Comparison of ENCODE assay signal across 31 mouse cellular contexts in genomic region chr10:108417448-108417847, GRCm38 (mm10).
"Had no signal": no experiment of that assay in that cellular context is flagged by ENCODE, and none has a peak within 500 bp of the region (broad histone marks: within the 10 kb centered on the region; RNA-seq: fewer than 3 reads in every experiment).

No protein-coding gene starts in this region.

- H3K27ac ChIP-seq: limb, embryonic 10.5 days; limb, embryonic 12.5 days; limb, embryonic 13.5 days; limb, embryonic 15.5 days; liver, embryonic 12.5 days; liver, embryonic 13.5 days; liver, embryonic 14.5 days; liver, embryonic 15.5 days; lung, embryonic 15.5 days; macrophage; midbrain, embryonic 10.5 days; midbrain, embryonic 12.5 days; midbrain, embryonic 13.5 days; midbrain, embryonic 15.5 days; neural tube, embryonic 12.5 days; neural tube, embryonic 13.5 days had no signal

- DNase-seq: left cerebral cortex, postnatal 4 days; liver; liver, embryonic 13.5 days; liver, postnatal 0 days; lung, adult 18-20 months; lung, adult 2 months; lung, embryonic 14.5 days; lung, postnatal 10 days; lung, postnatal 14 days; lung, postnatal 36 days; lung, postnatal 4 days; midbrain, embryonic 14.5 days had no signal

- H3K4me3 ChIP-seq: limb, embryonic 10.5 days; limb, embryonic 12.5 days; limb, embryonic 13.5 days; limb, embryonic 15.5 days; liver, embryonic 12.5 days; liver, embryonic 13.5 days; liver, embryonic 15.5 days; lung, embryonic 15.5 days; megakaryocyte, embryonic 14.5 days; midbrain, embryonic 10.5 days; midbrain, embryonic 12.5 days; midbrain, embryonic 13.5 days; midbrain, embryonic 15.5 days; myocyte; neural tube, embryonic 12.5 days; neural tube, embryonic 13.5 days had no signal

- ATAC-seq: liver, embryonic 12.5 days; lung, postnatal 0 days; midbrain, embryonic 13.5 days; midbrain, embryonic 15.5 days; midbrain, embryonic 16.5 days had no signal
